Mouse (Mus musculus): ENCODE measurements around the gene Piezo1.

Piezo1 gene

GRCm38 (mm10) chr8:122546811-122547453, 4.2 kb downstream of the Piezo1 start:
- CTCF ChIA-PET, result interaction anchor here (0.6 to 0.8 kb wide), 3 partner anchors 17 to 514 kb away, joined by 3 to 8 read pairs (median 3); no protein-coding TSS in a partner anchor

- CTCF ChIA-PET, result no interaction called here
These were observed 4.9 kb downstream of the Piezo1 start for GRCm38 (mm10) chr8:122546066-122546755.

GRCm38 (mm10) chr8:122544138-122544537, 7.0 kb downstream of the Piezo1 start:
- CTCF ChIA-PET, result no interaction called here

- CTCF ChIA-PET, result no interaction called here
These were observed 12.6 kb downstream of the Piezo1 start for GRCm38 (mm10) chr8:122538310-122539076.

- CTCF ChIA-PET, result no interaction called here
These were observed 13.3 kb downstream of the Piezo1 start for GRCm38 (mm10) chr8:122537812-122538211.

GRCm38 (mm10) chr8:122537033-122537432, 14.1 kb downstream of the Piezo1 start:
- CTCF ChIA-PET, result no interaction called here

GRCm38 (mm10) chr8:122531312-122531711, 19.8 kb downstream of the Piezo1 start:
- CTCF ChIA-PET, result no interaction called here

GRCm38 (mm10) chr8:122529159-122529558, 22.0 kb downstream of the Piezo1 start:
- CTCF ChIA-PET, result no interaction called here

- CTCF ChIA-PET, result no interaction called here
These were observed 23.2 kb downstream of the Piezo1 start for GRCm38 (mm10) chr8:122527937-122528336.

GRCm38 (mm10) chr8:122526526-122527170, 24.5 kb downstream of the Piezo1 start:
- CTCF ChIA-PET, result no interaction called here

- CTCF ChIA-PET, result no interaction called here
These were observed 25.0 kb downstream of the Piezo1 start for GRCm38 (mm10) chr8:122526084-122526483.

GRCm38 (mm10) chr8:122525004-122525403, 26.1 kb downstream of the Piezo1 start:
- CTCF ChIA-PET, result no interaction called here

- CTCF ChIA-PET, result interaction anchor here (0.5 kb wide), 1 partner anchor 199 kb away, joined by 3 read pairs; no protein-coding TSS in a partner anchor
These were observed 26.6 kb downstream of the Piezo1 start for GRCm38 (mm10) chr8:122524506-122524905.

GRCm38 (mm10) chr8:122523652-122524360, 27.3 kb downstream of the Piezo1 start:
- CTCF ChIA-PET, result interaction anchor here (0.5 kb wide), 1 partner anchor 200 kb away, joined by 3 read pairs; no protein-coding TSS in a partner anchor

GRCm38 (mm10) chr8:122522796-122523651, 28.1 kb downstream of the Piezo1 start:
- CTCF ChIA-PET, result no interaction called here

GRCm38 (mm10) chr8:122520611-122521010, 30.5 kb downstream of the Piezo1 start:
- CTCF ChIA-PET, result no interaction called here

GRCm38 (mm10) chr8:122517541-122518190, 33.5 kb downstream of the Piezo1 start:
- CTCF ChIA-PET, result interaction anchor here (0.5 kb wide), 1 partner anchor 1942 kb away, joined by 3 read pairs; no protein-coding TSS in a partner anchor

GRCm38 (mm10) chr8:122515699-122516098, 35.4 kb downstream of the Piezo1 start:
- CTCF ChIA-PET, result no interaction called here

- CTCF ChIA-PET, result no interaction called here
These were observed 38.7 kb downstream of the Piezo1 start for GRCm38 (mm10) chr8:122512392-122512791.

- CTCF ChIA-PET, result no interaction called here
These were observed 39.6 kb downstream of the Piezo1 start for GRCm38 (mm10) chr8:122511552-122511951.
